Mouse (Mus musculus): ENCODE measurements around the gene Rgs8. TPM values are rescaled to one million over a fixed set of nuclear protein-coding genes. Genes with fewer than 3 reads are reported as not detected.

Gene Rgs8
- total RNA-seq, 4 experiments from 2014 or later = 52.3 to 76.3 (median 59.5) TPM

GRCm38 (mm10) chr1:153741551-153742316 lies 88.9 kb downstream of the Rgs8 start:
- DNase-seq (ENCODE audit: low spot score in 2 of 2) = no peak

- DNase-seq (ENCODE audit: low spot score in 2 of 2) = peak; percentile 53 to 83
These were observed 89.7 kb downstream of the Rgs8 start for GRCm38 (mm10) chr1:153742374-153743155.

GRCm38 (mm10) chr1:153746119-153746670 lies 93.4 kb downstream of the Rgs8 start:
- no peak for DNase-seq (ENCODE audit: low spot score in 2 of 2)

- DNase-seq (ENCODE audit: low spot score in 2 of 2) = peak in 1 of 2 experiments; percentile 65
These were observed 93.9 kb downstream of the Rgs8 start for GRCm38 (mm10) chr1:153746728-153747127.

GRCm38 (mm10) chr1:153747861-153748530 lies 95.2 kb downstream of the Rgs8 start:
- no peak for DNase-seq (ENCODE audit: low spot score in 2 of 2)

GRCm38 (mm10) chr1:153748549-153748948 lies 95.7 kb downstream of the Rgs8 start:
- no peak for DNase-seq (ENCODE audit: low spot score in 2 of 2)

- peak in 1 of 2 experiments; percentile 46 for DNase-seq (ENCODE audit: low spot score in 2 of 2)
These were observed 96.5 kb downstream of the Rgs8 start, which contains the start of gene Rnasel for GRCm38 (mm10) chr1:153749211-153749801. TSS of gene Rnasel (plus strand) at chr1:153749426.

Other genes starting within 250 kb of the Rgs8 start
- 1 to 10 TPM; 2.5 to 6.7 (median 4.3) TPM for gene Shcbp1l, start 227.9 kb upstream of the Rgs8 start, total RNA-seq (2022)
- 100 to 1,000 TPM; 106 to 112 (median 109) TPM for gene Dhx9, start 165.4 kb upstream of the Rgs8 start, total RNA-seq (2022)
- gene Npl, start 103.0 kb upstream of the Rgs8 start, total RNA-seq (2022) = 1 to 10 TPM; 3.3 to 6.6 (median 5.1) TPM
- 1 to 10 TPM; 5.3 to 8.8 (median 7.4) TPM for gene Rgs16, start 87.3 kb downstream of the Rgs8 start, total RNA-seq (2022)
- gene Rnasel, start 96.4 kb downstream of the Rgs8 start, total RNA-seq (2022) = 10 to 100 TPM in 1 of 4 experiments, 1 to 10 TPM in 3; 7.9 to 10.0 (median 8.9) TPM
- gene Rgsl1, start 191.1 kb downstream of the Rgs8 start, total RNA-seq (2022) = 1 to 10 TPM in 3 of 4 experiments, under 1 TPM in 1; 0.90 to 1.3 (median 1.2) TPM
- gene Teddm1b, start 221.3 kb downstream of the Rgs8 start, total RNA-seq (2022) = not detected
- gene Teddm1a, start 238.7 kb downstream of the Rgs8 start, total RNA-seq (2022) = not detected
- 1,000 to 10,000 TPM; 1,586 to 2,043 (median 1,837) TPM for gene Glul, start 246.9 kb downstream of the Rgs8 start, total RNA-seq (2022)
- gene Teddm2, start 247.2 kb downstream of the Rgs8 start, total RNA-seq (2022) = 1 to 10 TPM; 2.2 to 3.9 (median 2.3) TPM